Mouse (Mus musculus) frontal cortex, postnatal 25 days (tissue): ENCODE measurements around the gene Maco1.
"Not testable (repeated sequence)": the region's sequence is repeated elsewhere in the genome, so short reads cannot be mapped to it uniquely, and the experiment has no call there.

Source experiments
- DNase-seq, 2 experiments: peaks; one replicate each; pipeline ENCODE4 v3.0.0; 2022; ENCODE audit warnings: low spot score in 2 of 2

The Maco1 gene

DNA sequence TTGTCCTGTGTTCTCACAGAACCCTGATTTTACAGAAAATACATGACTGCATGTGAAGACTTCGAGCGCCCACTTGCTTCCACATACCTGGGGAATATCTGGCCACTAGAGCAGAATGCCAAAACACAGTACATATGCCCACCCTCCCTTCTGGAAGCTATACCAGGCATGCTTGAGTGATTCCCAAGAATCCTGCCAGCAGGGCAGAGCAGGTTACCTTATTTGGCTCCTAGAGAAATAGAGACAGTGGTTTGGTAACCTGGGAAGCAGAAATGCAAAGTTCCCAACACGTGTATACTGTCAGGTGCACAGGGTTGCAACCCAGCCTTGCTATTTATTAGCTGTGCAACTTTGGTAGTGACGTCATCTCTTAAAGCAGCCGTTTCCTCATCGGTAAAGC, 8.7 kb upstream of the Maco1 start:
- DNase-seq: no peak

GRCm38 (mm10) chr4:134858494-134858893, 5.3 kb upstream of the Maco1 start:
- no peak for DNase-seq

- no peak for DNase-seq
These were observed 3.4 kb upstream of the Maco1 start for GRCm38 (mm10) chr4:134856501-134856900.

GRCm38 (mm10) chr4:134856056-134856455, 2.9 kb upstream of the Maco1 start:
- DNase-seq: no peak

GRCm38 (mm10) chr4:134855371-134855770, 2.2 kb upstream of the Maco1 start:
- DNase-seq: no peak

GRCm38 (mm10) chr4:134853637-134854485, 716 bp upstream of the Maco1 start:
- peak in 1 of 2 experiments; percentile 92 for DNase-seq

GRCm38 (mm10) chr4:134852438-134853255, 498 bp downstream of the Maco1 start:
- peak; percentile 9 to 18 for DNase-seq

GRCm38 (mm10) chr4:134851876-134852275, 1.3 kb downstream of the Maco1 start:
- no peak for DNase-seq

GRCm38 (mm10) chr4:134851236-134851635, 1.9 kb downstream of the Maco1 start:
- no peak for DNase-seq

DNA sequence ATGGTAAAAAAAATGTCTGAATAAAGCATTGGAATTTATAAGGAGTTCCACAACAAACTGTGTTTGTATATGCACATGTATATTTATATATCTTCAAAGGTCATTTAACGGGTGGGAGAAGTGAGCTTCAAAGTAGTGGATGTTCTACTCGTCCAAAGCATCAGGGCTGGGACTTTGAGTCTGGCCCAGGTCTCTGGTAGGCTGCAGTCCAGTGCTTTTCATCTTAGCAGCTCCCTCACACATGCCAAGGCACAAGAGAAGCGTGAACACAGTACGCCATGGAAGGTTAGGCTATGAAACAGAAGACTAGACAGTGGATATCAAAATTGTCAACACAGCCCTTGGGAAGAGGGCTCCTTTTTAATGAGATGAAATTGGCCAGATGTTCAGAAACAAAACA, 2.6 kb downstream of the Maco1 start:
- DNase-seq: no peak

DNA sequence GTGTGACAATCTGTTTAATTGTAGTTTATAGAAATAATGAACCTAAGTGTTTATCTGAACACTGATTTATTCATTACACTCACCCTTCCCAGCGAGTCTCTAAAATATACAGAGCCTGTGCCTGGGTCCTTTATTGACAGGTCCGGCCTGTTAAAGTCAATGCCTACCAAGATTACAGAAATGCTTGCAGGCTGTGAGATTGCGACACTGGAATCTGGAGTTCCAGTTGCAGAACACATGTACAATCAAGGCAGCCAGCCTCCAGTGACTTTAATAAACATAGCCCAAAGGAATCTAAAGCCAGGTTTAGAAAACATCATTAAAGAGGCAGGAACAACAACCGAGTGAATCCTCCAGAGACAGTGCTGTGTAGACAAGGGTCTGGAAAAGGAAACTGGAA, 5.6 kb downstream of the Maco1 start:
- no peak for DNase-seq

DNA sequence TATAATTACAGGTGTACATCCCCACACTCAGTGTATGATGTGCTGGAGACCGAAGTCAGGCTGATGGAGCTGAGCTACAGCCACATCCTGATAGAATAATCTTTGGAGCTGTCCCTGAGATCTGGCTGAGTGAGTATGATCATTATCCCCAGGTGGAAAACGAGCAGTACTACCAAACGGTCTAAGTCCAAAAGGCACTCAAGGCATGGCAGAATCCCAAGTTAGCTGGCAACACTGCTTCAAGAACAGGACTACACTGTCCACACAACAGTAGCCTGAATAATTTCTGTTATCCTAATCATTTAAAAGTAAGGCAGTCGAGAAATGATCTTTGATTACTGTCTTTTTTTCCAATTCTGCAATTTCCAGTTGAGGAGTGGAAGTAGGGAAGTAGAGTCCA, 9.6 kb downstream of the Maco1 start:
- no peak for DNase-seq

GRCm38 (mm10) chr4:134840231-134840630, 12.9 kb downstream of the Maco1 start:
- no peak for DNase-seq

DNA sequence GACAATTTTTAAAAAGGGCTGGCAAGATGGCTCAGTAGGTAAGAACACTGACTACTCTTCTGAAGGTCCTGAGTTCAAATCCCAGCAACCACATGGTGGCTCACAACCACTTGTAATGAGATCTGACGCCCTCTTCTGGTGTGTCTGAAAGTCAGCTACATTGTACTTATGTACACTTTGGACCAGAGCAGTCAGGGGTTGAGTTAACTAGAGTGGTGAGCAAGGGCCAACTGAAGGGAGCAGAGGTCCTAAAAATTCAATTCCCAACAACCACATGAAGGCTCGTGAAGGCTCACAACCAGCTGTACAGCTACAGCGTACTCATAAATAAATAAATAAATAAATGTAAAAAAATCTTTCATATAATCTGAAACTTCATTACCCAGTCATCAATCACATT, 14.4 kb downstream of the Maco1 start:
- DNase-seq: not testable (repeated sequence)

DNA sequence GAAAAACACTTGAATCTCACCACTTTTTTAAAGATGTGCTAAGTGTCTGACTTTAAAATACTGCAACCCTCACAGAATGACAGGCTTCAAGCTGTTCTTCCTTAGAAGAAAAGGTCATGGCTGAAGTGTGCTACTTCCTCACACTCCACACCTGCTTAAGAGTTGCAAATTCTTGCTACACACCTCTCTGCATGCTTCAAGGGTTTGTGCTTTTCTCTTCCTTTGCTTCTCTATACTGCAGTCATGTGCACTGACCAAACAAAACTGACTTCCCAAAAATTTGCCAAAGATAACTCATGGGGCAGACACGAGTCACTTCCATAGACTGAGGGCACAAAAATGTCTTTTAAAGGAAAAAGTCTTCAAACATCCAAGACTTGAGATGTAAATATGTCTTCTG, 14.9 kb downstream of the Maco1 start:
- no peak for DNase-seq

GRCm38 (mm10) chr4:134835486-134835885, 17.7 kb downstream of the Maco1 start:
- no peak for DNase-seq

GRCm38 (mm10) chr4:134831934-134832333, 21.2 kb downstream of the Maco1 start:
- DNase-seq: no peak

DNA sequence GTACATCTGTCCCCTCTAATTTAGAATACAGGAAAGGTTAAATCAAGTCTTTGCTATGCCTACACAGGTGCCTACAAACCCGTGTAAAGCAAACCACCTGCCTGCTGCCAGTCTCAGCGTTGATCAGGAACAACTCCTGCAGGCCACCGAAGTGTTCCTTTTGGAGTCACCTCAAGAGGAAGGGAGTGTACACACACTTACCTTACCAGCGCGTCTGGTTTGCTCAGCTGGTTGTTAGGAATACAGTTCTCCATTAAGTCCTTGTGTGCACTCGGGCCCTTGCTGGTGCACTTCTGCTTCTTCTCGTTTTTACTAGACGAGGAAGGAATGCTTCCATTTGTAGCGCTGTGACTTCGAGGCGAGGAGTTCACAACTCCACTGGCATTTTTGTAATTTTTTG, 25.3 kb downstream of the Maco1 start:
- no peak for DNase-seq

GRCm38 (mm10) chr4:134826348-134826747, 26.8 kb downstream of the Maco1 start:
- DNase-seq: no peak

GRCm38 (mm10) chr4:134825864-134826263, 27.3 kb downstream of the Maco1 start:
- not testable (repeated sequence) for DNase-seq

DNA sequence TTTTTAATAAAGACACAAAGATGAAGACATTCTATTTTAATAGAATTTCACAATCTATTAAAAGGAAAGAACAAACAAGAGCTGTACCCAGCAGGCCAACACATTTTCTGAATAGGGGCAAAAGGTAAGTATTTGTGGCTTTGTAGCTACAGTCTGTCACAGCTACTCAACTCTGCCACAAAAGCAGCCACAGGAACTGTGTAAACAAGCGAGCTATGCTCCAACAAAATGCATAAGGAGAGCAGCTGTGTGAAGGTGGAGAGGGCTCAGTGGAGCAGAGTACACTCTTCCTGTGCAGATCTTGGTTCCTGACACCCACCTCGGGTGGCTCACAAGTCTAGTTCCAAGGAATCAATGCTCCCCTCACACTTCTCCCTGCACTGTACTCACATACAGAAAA, 29.6 kb downstream of the Maco1 start:
- DNase-seq: no peak

GRCm38 (mm10) chr4:134821061-134821460, 32.1 kb downstream of the Maco1 start:
- DNase-seq: no peak

- no peak for DNase-seq
These were observed 35.4 kb downstream of the Maco1 start for GRCm38 (mm10) chr4:134817706-134818105.
